8 mouse cellular contexts compared by ENCODE assay signal in the genomic region with DNA sequence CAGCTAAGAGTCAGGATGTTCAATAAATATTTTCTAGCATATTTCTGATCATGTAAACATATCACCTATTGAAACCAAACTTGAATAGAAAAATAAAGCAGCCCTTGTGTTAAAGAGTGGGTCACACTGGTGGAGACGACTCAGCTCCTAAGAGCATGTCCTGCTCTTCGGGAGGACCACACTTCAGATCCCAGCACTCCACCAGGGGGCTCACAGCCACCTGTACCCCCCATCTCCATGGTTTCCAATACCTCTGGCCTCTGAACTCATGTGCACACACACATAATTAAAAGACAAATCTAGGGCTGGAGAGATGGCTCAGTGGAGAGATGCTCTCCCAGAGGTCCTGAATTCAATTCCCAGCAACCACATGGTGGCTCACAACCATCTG. TPM values are rescaled to one million over a fixed set of nuclear protein-coding genes. Genes with fewer than 3 reads are reported as not detected.
A peak's percentile ranks its signal among the peaks of the same experiment; 100 is the strongest.
DNase-seq lines count a peak whose midpoint lies in the region; ATAC-seq and TF ChIP-seq lines count a peak whose summit lies in the region.

No protein-coding gene starts in this region.

- TF ChIP-seq CTCF in hindbrain, postnatal 0 days (IDR thresholded peaks at IDR 0.05; ENCODE audit: low read depth), result peak; percentile 12; the same call in 1 of the 2 replicates

- no peak for DNase-seq in heart, postnatal 14 days
- DNase-seq in NIH3T3 (ENCODE audit: low read depth) (peak; percentile 14), adipocyte (ENCODE audit: low spot score) (no peak)
- no peak for DNase-seq in hindbrain, postnatal 0 days (ENCODE audit: low spot score)
- DNase-seq in layer of hippocampus, adult 9-10 months (ENCODE audit: low spot score), result no peak
- no peak for DNase-seq in gastrocnemius, postnatal 25 days

- H3K4me2 ChIP-seq in heart, embryonic 16.5 days (ENCODE audit: low read depth, low read length), result peak overlapping the region; percentile 73
- no peak overlapping the region; the same call in 1 of the 2 replicates for H3K4me2 ChIP-seq in hindbrain, postnatal 0 days (ENCODE audit: low read depth, low read length)
- H3K4me2 ChIP-seq in midbrain, embryonic 16.5 days (ENCODE audit: low read length), result 0 out of 2 replicates have a peak overlapping the region, but pooled peaks have one; percentile 4

- H3K9ac ChIP-seq in heart, embryonic 16.5 days (ENCODE audit: low read length), result no peak overlapping the region
- no peak overlapping the region for H3K9ac ChIP-seq in hindbrain, postnatal 0 days (replicated peaks; ENCODE audit: low read length)
- H3K9ac ChIP-seq in midbrain, embryonic 16.5 days (ENCODE audit: low read depth, low read length), result no peak overlapping the region

- no peaks in the 10 kb centered on the region for H3K27me3 ChIP-seq in heart, embryonic 16.5 days (ENCODE audit: control insufficient read depth, insufficient read depth, low read length)
- no peaks in the 10 kb centered on the region for H3K27me3 ChIP-seq in hindbrain, postnatal 0 days (ENCODE audit: insufficient read depth, low read length)
- H3K27me3 ChIP-seq in midbrain, embryonic 16.5 days (ENCODE audit: control insufficient read depth, insufficient read depth, low read depth, low read length), result no peaks in the 10 kb centered on the region

- intact Hi-C loops in heart, postnatal 14 days (cut with DNase I), result no loop called here

- peak overlapping the region; percentile 16; the same call in 1 of the 2 replicates for H3K4me3 ChIP-seq in heart, embryonic 16.5 days (ENCODE audit: low read length)
- H3K4me3 ChIP-seq in hindbrain, postnatal 0 days (ENCODE audit: low read length), result no peak overlapping the region
- H3K4me3 ChIP-seq in midbrain, embryonic 16.5 days (ENCODE audit: low read depth, low read length), result no peak overlapping the region

- ATAC-seq in heart, embryonic 16.5 days (replicated peaks; ENCODE audit: extremely low read depth, insufficient read depth, low FRiP score), result no peak
- ATAC-seq in hindbrain, postnatal 0 days, result no peak
- ATAC-seq in midbrain, embryonic 16.5 days, result no peak

- peaks cover 13% of the 10 kb centered on the region for H3K36me3 ChIP-seq in heart, embryonic 16.5 days (ENCODE audit: control insufficient read depth, insufficient read depth)
- peaks cover 13% of the 10 kb centered on the region; the same call in 1 of the 2 replicates for H3K36me3 ChIP-seq in hindbrain, postnatal 0 days (ENCODE audit: insufficient read depth, low read length)
- peaks cover 4% of the 10 kb centered on the region; the same call in 1 of the 2 replicates for H3K36me3 ChIP-seq in midbrain, embryonic 16.5 days (ENCODE audit: control insufficient read depth, insufficient read depth, low read length)

- no peaks in the 10 kb centered on the region for H3K9me3 ChIP-seq in heart, embryonic 16.5 days (replicated peaks; ENCODE audit: control insufficient read depth, low read length)
- H3K9me3 ChIP-seq in hindbrain, postnatal 0 days (ENCODE audit: low read length), result no peaks in the 10 kb centered on the region
- no peaks in the 10 kb centered on the region for H3K9me3 ChIP-seq in midbrain, embryonic 16.5 days (replicated peaks; ENCODE audit: control insufficient read depth, low read length, poor library complexity, severe bottlenecking)

- WGBS in heart, embryonic 16.5 days, result 40% methylated on average over 2 of the region's 2 CpGs
- WGBS in hindbrain, postnatal 0 days, result 58% methylated on average over 2 of the region's 2 CpGs
- 49% methylated on average over 2 of the region's 2 CpGs for WGBS in midbrain, embryonic 16.5 days

- H3K4me1 ChIP-seq in heart, embryonic 16.5 days (ENCODE audit: control insufficient read depth, insufficient read depth, low read length), result peaks cover 38% of the 10 kb centered on the region
- H3K4me1 ChIP-seq in hindbrain, postnatal 0 days (ENCODE audit: insufficient read depth, low read length), result peaks cover 3% of the 10 kb centered on the region; the same call in 1 of the 2 replicates
- peaks cover 22% of the 10 kb centered on the region for H3K4me1 ChIP-seq in midbrain, embryonic 16.5 days (ENCODE audit: control insufficient read depth, insufficient read depth, low read length)

- H3K27ac ChIP-seq in heart, embryonic 16.5 days (ENCODE audit: low read length), result no peak overlapping the region
- H3K27ac ChIP-seq in hindbrain, postnatal 0 days, result no peak overlapping the region
- H3K27ac ChIP-seq in midbrain, embryonic 16.5 days (ENCODE audit: low read length), result no peak overlapping the region

RNA-seq across cellular contexts. Expression of gene Ppil1, which starts 1.7 kb away (rescaled TPM):
- polyA plus RNA-seq in heart, embryonic 16.5 days (2015; fragmentation: Nextera tagmentation; extraction: Ambion mirVana), result 101 and 104 TPM in 2 replicates
- total RNA-seq in heart, postnatal 14 days (2021), result 10 to 100 TPM; 28.8 to 33.5 TPM
- total RNA-seq in hindbrain, postnatal 0 days (2014; rRNA removed), result 72.6 and 81.4 TPM in 2 replicates
- polyA plus RNA-seq in hindbrain, postnatal 0 days (2015; fragmentation: Nextera tagmentation; extraction: Ambion mirVana), result 84.3 and 87.7 TPM in 2 replicates
- polyA plus RNA-seq in midbrain, embryonic 16.5 days (2015; fragmentation: Nextera tagmentation; extraction: Ambion mirVana), result 106 and 107 TPM in 2 replicates
- 1 to 10 TPM; 7.8 TPM for total RNA-seq in gastrocnemius, postnatal 25 days (2021)

RNA-seq across cellular contexts. Expression of gene BC004004, which starts 6.3 kb away (rescaled TPM):
- 95.4 and 96.8 TPM in 2 replicates for polyA plus RNA-seq in heart, embryonic 16.5 days (2015; fragmentation: Nextera tagmentation; extraction: Ambion mirVana)
- total RNA-seq in heart, postnatal 14 days (2021), result 100 to 1,000 TPM; 189 to 195 TPM
- total RNA-seq in hindbrain, postnatal 0 days (2014; rRNA removed), result 181 and 262 TPM in 2 replicates
- 139 and 145 TPM in 2 replicates for polyA plus RNA-seq in hindbrain, postnatal 0 days (2015; fragmentation: Nextera tagmentation; extraction: Ambion mirVana)
- polyA plus RNA-seq in midbrain, embryonic 16.5 days (2015; fragmentation: Nextera tagmentation; extraction: Ambion mirVana), result 125 TPM in 2 replicates
- 100 to 1,000 TPM; 102 to 122 TPM for total RNA-seq in gastrocnemius, postnatal 25 days (2021)

RNA-seq across cellular contexts. Expression of gene Cpne5, which starts 24.3 kb away (rescaled TPM):
- 13.3 and 14.1 TPM in 2 replicates for polyA plus RNA-seq in heart, embryonic 16.5 days (2015; fragmentation: Nextera tagmentation; extraction: Ambion mirVana)
- 1 to 10 TPM; 2.3 to 3.9 TPM for total RNA-seq in heart, postnatal 14 days (2021)
- total RNA-seq in hindbrain, postnatal 0 days (2014; rRNA removed), result 56.1 and 65.8 TPM in 2 replicates
- polyA plus RNA-seq in hindbrain, postnatal 0 days (2015; fragmentation: Nextera tagmentation; extraction: Ambion mirVana), result 56.6 and 61.6 TPM in 2 replicates
- polyA plus RNA-seq in midbrain, embryonic 16.5 days (2015; fragmentation: Nextera tagmentation; extraction: Ambion mirVana), result 43.6 and 55.8 TPM in 2 replicates
- under 1 TPM in 1 of 2 experiments, not detected in 1; 0.13 TPM for total RNA-seq in gastrocnemius, postnatal 25 days (2021)

RNA-seq across cellular contexts. Expression of gene Pi16, which starts 55.2 kb away (rescaled TPM):
- polyA plus RNA-seq in heart, embryonic 16.5 days (2015; fragmentation: Nextera tagmentation; extraction: Ambion mirVana), result 3.5 and 4.0 TPM in 2 replicates
- total RNA-seq in heart, postnatal 14 days (2021), result 10 to 100 TPM; 34.3 to 47.8 TPM
- total RNA-seq in hindbrain, postnatal 0 days (2014; rRNA removed), result 2.3 and 2.8 TPM in 2 replicates
- 1.7 and 2.3 TPM in 2 replicates for polyA plus RNA-seq in hindbrain, postnatal 0 days (2015; fragmentation: Nextera tagmentation; extraction: Ambion mirVana)
- 3.3 and 4.4 TPM in 2 replicates for polyA plus RNA-seq in midbrain, embryonic 16.5 days (2015; fragmentation: Nextera tagmentation; extraction: Ambion mirVana)
- 10 to 100 TPM; 27.9 to 47.2 TPM for total RNA-seq in gastrocnemius, postnatal 25 days (2021)

Comparison
In these comparisons a context has a peak if more than half of its experiments do, and no peak if none do; other contexts are left out.
1. RNA of gene Cpne5, which starts 24.3 kb away (total RNA-seq): 56.1 to 65.8 TPM in hindbrain, postnatal 0 days; 2.3 to 3.9 TPM in heart, postnatal 14 days and 0.13 TPM in gastrocnemius, postnatal 25 days; every median in the first group is over 10 times any median in the second.